Mouse (Mus musculus) C2C12 (cell line): Measurements from ENCODE around the gene Hepacam.

Experiments used
- CTCF ChIP-seq: IDR thresholded peaks from one replicate; pipeline ENCODE4 v1.5.1; 2011; ENCODE audit not compliant: control insufficient read depth, insufficient read depth, insufficient read length
- FOSL1 ChIP-seq: IDR thresholded peaks from one replicate; pipeline ENCODE4 v1.8.0; 2011; ENCODE audit warnings: mild to moderate bottlenecking, low read length; ENCODE audit not compliant: poor library complexity, insufficient read depth, severe bottlenecking

DNA sequence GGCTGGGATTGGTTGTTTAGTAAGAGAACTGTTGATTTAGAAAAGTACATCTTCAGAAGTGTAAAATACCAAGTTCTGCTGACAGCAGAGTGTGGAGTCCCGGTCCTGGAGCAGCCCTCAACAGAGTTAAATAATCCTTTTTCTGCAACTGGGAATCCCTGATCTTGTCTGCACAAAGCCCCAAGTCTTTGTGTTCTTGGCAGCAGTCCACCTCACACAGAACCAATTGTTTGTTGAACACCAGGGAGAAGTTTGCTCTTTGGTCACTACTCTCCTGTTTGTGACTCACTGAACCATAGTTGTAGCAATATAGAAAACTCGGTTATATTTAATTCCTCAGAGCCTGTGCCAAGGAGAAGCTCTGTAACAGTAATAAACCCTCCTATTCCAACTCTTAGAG, 15.9 kb upstream of the Hepacam start:
- TF ChIP-seq CTCF: no peak
- TF ChIP-seq FOSL1: no peak
